Mouse (Mus musculus) heart, adult 10 weeks (tissue): ENCODE data around the gene Gm17662. TPM values are rescaled to one million over a fixed set of nuclear protein-coding genes. Genes with fewer than 3 reads are reported as not detected.

Source experiments
- polyA plus RNA-seq: library from polyadenylated mRNA; stranded (reverse); fragments of 350-450 nt; fragmentation: Illumina TruSeq; extraction: RNeasy Lipid Tissue Mini Kit (QIAGEN cat#74804); gene quantifications from one replicate; pipeline ENCODE4 v1.2.3, GENCODE M21; 2014; ENCODE audit warnings: low read depth, low replicate concordance

The Gm17662 gene
- polyA plus RNA-seq, result not detected

GRCm38 (mm10) chr4:104857029-104857428 lies at the start of gene Gm17662:
Gm17662 (plus strand) TSS chr4:104857329.

GRCm38 (mm10) chr4:104876323-104876722 lies 19.2 kb downstream of the Gm17662 start, which contains the start of gene C8a:
C8a (minus strand) TSS chr4:104876398.

Other genes with a start within 250 kb of the Gm17662 start
- gene C8b, start 91.0 kb upstream of the Gm17662 start, polyA plus RNA-seq, result not detected
- 0.16 TPM for gene C8a, start 19.1 kb downstream of the Gm17662 start, polyA plus RNA-seq
- gene Fyb2, start 56.1 kb downstream of the Gm17662 start, polyA plus RNA-seq, result not detected